Mouse (Mus musculus) kidney, postnatal 14 days (tissue): Measurements from ENCODE around the gene Klhl26.
A peak's percentile ranks its signal among the peaks of the same experiment; 100 is the strongest.

Experiments
- DNase-seq: peaks from one replicate; pipeline ENCODE4 v3.0.0; 2022; ENCODE audit warnings: mixed read lengths

Klhl26 gene

DNA sequence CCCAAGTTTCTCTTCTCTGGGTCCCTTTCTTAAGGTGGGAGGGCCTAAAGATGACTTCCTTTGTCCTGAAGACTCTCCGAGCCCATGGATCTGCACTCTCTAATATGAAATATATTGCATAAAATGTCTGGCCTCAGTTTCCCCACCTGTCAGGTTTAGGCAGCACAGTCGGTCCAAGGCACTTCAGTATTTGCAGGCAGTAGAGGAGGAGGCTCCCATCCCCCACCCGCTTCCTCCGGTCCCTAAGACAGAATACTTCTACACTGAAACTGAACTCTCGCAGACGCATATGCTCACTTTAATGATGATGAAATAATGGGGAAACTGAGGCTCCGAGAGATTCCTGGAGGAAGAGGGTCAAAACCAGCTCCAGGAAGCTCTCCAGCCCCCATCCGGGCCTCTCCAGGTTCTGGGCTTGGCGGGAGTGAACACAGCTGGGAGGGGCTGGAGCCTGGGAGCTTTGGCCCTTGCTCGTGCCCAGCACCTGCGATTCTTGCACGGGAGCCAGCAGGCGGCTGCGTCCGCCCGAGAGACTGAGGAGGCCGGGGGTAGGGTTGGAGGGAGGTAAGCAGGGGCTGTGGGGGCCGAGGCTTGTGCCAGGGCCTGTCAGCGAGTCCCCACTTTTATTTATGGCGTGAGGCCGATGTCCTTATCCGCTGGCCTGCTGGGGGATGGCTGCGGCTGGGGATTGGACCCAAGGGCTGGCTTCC lies 25.2 kb upstream of the Klhl26 start:
- DNase-seq = peak; percentile 21

DNA sequence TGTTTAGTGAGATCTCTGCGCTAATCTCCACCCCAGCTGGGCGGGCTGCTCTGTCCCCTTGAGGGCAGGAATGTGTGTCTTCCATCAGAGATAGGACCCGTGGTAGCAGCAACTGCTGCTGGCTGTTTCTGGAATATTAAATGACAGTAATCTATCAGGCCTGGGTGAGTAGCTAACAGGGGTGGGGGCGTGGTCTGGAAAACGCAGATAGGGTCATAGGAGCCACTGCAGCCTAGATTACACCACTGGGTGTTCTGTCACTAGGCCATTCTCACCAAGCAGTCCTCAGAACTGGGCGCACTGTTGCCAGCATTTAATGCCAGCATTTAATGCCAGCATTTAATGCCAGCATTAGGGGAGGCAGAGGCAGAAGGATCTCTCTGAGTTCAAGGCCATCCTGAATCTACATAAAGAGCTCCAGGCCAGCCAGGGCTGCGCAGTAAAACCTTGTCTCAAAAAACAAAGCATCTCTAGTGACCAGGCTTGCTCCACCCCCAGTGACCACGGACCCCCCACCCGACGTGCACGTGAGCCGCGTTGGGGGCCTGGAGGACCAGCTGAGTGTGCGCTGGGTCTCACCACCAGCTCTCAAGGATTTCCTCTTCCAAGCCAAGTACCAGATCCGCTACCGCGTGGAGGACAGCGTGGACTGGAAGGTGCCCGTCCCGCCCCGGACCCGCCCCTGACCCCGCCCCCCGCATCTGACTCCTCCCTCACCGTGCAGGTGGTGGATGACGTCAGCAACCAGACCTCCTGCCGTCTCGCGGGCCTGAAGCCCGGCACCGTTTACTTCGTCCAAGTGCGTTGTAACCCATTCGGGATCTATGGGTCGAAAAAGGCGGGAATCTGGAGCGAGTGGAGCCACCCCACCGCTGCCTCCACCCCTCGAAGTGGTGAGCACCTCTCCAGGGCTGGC lies 23.9 kb upstream of the Klhl26 start:
- peak; percentile 34 for DNase-seq

- DNase-seq = no peak
Measured at GRCm38 (mm10) chr8:70495771-70496062, 18.9 kb upstream of the Klhl26 start.

- DNase-seq = no peak
Measured at GRCm38 (mm10) chr8:70495001-70495770, 18.4 kb upstream of the Klhl26 start.

GRCm38 (mm10) chr8:70494416-70494945 lies 17.7 kb upstream of the Klhl26 start:
- no peak for DNase-seq

DNA sequence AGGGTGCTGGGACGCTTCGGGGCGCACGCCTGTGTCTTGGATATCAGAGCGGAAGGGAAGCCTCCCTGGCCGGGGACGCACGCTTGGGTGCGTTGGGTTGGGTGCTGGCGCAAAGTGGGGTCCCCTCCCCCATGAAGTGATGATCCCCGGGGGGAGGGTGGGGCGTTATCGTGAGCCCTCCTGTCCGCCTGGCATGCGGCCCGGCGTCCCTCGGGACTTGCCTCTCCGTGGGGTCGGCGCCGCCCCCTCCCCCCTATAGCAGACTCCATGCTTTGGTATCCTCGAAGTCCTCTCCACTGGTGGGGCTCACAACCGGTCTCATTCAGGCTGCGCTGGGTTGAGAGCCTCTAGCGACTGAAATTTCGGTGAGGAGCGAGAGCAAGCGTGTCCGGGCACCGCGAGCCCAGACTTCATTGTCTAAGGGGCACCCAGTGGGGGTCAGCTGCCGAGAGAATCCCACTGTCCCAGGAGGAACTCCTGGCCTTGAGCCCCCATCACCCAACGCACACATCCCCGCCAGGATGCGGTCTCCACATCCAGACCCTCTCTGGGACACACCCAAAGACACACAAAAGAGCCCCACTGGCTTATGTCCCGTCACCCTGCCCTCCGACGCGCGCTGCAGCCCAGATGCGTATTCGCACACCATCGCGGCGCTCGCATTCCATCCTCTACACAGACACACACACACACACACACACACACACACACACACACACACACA lies 17.1 kb upstream of the Klhl26 start:
- no peak for DNase-seq

- no peak for DNase-seq
Measured at GRCm38 (mm10) chr8:70492664-70493640, 16.2 kb upstream of the Klhl26 start, which contains the start of gene Crlf1. TSS of gene Crlf1 (plus strand) at chr8:70493158.

DNA sequence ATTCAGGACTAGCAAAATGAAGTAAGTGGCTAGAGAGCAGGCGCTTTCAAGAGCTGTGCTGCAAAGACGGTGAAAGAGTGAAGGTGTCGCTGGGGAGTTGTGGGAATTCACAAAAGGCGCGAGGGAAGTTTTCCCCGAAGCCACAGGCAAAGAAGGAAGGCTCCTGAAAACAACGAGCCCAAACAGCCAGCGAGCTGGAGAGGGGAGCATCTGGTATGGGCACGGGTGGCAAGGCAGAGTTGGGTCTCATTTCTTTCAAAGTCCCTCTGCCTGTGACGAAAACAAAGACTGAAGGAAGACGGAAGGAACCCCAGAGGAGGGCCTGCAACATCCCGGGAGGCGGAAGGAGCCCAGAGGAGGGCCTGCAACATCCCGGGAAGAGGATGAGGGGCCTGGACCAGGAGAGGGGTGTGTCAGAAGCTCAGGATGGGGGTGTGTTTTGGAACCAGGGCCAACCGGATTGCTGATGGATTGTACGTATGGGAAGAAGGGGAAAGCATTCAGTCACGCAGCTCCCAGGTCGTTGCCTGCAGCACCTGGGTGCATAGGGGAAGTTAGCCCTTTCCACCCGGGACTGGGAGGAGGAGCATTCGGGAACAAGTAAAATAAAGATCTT lies 14.2 kb upstream of the Klhl26 start:
- DNase-seq = no peak

DNA sequence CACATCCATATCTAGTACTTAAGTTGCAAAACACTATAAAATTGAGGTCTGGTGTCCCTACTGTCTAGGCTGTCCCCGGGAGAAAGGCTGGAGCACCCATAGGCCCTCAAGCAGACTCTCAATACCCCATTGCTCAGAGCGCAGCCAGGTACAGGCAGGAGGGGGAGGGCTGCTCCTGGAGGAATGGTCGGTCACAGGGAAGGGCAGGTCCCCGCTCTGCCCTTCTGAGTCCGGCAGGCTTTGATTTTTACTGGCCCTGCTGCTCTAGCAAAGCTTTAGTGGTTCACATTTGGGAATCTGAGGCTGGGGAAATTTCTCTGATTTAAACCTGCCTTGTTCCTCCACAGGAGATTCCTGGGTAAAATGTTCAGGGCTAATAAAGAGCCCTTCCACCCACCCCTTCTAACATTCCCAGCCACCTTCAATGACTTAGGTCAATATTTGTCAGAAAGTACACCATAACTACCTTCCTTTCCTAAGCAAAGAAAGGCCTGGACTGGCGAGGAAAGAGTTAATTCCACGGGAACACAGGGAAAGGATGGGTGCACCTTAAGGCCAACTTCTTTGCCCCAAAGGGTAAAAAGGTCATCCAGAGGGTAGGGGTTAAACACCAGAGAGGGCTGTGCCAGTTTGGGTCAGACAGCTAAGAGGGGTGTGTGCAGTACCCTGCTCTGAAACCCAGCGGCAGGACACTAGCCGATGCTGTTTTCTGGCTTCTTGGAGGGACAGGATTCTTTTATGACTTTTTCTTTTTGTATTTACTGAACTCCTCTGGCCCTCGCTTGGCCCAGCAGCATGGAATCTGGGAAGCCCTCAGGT lies 13.5 kb upstream of the Klhl26 start:
- DNase-seq = no peak

- peak; percentile 41 for DNase-seq
Measured at GRCm38 (mm10) chr8:70489576-70489975, 12.8 kb upstream of the Klhl26 start.

DNA sequence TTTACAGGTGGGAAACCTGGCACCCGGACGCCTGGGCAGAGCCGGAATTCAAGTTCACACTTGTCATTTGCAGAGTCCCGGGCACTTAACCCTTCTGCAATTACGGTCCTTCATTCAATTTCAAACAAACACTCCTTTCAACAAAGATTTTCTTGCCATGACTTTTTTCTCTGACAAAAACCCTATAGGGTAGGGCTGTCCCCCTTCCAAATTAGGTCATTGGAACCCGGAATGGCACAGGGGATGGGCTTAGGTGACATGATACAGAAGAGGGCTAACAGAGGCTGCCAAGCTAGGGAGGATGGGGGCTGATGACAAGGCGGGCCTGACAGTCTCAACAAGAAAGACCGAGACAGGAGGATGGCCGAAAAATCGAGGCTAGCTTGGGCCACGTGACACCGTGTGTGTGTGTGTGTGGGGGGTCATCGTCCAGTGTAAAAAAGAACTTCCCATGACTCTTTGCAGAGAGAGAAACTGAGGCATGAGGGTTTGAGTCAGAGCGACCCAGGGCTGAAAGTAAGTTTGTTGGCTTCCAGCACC lies 12.2 kb upstream of the Klhl26 start:
- no peak for DNase-seq

DNA sequence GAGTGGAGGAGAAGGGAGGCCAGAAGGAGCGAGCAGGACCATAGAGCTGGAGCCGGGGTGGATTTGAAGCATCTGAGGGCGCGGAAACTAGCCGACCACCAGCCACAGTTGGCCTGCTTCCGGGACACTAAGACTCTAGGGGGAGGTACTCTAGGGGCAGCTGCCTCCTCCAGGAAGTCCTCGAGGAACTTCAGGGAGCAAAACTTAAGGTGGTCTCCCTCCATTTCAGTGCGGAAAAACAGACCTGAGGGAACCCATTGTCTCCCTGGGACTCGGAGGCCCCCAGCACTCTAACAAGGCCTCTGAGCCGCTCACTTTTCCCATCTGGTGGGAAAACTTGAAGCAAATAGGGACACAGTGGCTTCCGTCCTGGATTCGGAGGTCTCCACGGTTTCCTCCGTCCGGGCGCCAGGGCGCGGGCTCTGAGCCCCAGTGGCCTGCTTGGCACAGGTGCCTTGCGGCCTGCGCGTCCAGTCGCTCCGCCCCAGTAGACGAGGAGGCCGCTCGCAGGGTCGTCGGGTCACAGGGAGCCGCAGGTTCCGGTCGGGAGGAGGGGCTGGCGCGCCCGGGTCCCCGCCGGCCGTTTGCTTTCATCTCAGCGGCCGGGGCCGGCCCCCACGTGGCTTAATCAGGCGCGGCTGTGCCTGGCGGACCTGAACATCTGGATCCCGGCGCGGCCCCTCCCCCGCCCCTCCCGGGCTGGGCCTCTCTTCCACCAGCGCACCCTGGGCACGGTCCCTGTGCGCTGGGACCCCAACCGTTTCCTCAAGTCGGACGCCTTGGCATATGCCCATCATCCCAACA lies 11.4 kb upstream of the Klhl26 start:
- peak; percentile 49 for DNase-seq

DNA sequence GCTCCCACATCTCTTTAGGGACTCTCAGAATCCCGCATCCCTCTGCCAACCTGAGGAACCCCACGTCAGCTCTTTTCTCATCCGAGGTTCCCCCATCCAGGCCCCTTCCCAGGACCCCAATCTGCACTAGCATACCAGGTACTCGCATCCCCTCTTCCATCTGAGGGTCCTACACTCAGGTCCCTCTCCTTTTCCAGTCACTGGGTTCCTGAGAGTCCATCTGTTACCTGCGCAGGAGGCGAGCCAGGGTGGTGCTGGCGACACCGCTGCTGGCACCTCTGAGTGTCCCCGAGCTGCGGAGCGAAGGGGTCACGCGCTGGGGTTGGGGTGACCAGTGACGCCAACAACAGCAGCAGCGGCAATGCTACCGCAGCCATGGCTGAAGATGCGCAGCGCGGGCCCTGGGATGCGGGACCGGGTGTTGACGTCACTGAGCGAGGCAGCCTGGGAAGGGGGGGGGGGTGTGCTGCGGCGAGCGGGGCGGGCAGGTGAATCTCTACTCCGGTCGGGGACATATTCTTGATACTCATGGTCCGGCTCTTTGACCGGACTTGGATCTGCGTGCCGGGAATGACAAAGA lies 10.3 kb upstream of the Klhl26 start, which contains the start of gene Tmem59l:
Tmem59l (minus strand) TSS at position 418 of the 580 bp plus-strand sequence.
- no peak for DNase-seq

DNA sequence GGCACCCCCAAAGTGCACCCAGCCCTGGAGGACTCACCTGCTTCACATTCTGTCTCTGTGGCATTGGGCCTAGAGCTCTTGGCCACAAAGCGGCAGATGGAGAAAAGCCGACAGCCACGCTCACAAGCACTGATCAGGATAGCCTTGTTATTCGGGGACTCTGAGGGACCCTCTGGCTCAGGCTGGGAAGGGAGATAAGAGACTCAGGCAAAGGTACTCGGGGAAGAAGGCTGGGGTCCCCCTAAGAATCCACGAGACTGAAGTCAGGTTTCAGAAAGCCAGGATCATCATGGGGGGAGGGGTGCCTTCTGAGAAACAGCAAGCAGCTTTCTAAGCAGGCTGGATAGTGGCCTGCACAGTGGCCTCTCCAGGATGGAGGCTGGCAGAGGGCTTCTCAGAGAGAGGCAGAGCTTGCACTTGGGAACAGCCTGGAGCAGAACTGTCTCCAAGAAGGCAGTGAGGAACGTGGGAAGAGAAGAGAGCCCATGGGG lies 9.5 kb upstream of the Klhl26 start:
- DNase-seq = no peak

DNA sequence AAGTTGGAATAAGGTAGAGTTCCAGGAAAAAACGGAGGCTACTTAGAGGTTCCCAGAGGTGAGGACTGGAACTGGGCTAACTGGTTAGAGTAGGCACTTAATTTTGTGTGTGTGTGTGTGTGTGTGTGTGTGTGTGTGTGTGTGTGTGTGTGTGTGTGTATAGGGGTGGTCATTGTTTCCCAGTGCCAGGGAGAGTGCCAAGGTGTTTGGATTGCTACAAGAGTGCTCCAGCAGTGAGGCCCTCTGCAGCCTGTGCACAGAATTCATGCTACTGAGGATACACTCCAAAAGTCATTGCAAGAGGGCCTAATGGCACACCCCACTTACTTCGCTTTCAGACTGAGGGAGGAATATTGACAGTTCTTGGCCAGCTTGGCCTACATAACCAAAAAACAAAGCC lies 6.2 kb upstream of the Klhl26 start:
- DNase-seq = no peak

GRCm38 (mm10) chr8:70481908-70482307 lies 5.1 kb upstream of the Klhl26 start:
- DNase-seq = no peak

DNA sequence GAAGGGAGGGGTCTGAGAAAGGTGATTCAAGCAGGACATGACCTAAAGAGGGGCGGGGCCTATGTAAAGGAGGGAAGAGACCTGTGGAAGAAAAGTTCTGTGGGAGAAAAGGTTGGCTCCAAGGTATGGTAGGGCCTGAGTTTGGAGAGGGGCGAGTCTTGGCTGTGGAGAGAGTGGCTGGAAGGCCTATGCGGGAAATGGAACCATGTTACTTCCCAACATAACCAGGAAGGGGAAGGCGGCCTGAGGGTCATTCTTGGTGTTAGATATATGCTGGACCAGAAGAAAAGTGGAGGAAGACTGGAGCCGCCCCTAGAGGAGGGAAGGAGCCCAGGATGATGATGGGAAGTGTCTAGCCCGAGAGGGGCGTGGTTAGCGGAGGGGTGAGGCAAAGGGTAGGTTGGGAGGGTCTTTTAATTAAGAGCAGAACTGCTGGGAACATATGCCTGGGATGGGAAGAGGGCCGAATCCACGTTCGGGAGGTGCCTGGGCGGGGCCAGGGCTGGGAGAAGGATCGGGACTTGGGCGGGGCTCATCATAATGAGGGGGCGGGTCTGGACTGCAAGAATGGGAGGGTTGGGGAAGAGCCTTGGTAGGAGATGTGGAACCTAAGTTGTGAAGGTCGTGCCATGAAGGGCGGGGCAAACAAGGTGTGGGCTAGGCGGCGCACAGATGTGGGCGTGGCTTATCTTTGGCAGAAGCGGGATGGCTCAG lies 658 bp upstream of the Klhl26 start:
- DNase-seq = peak; percentile 38
